Mouse (Mus musculus) megakaryocyte progenitor cell, adult 5-6 weeks (primary cell): ENCODE measurements at regions not wholly inside any gene's neighbourhood (a gene's known extent, or its start where the extent isn't known, plus 50 kb on each side); places are given as distances from the start of the nearest gene placed in this dataset.
"Not testable (repeated sequence)": the region's sequence is repeated elsewhere in the genome, so short reads cannot be mapped to it uniquely, and the experiment has no call there.

ENCODE experiments used
- ATAC-seq: replicated peaks from 2 replicates; pipeline ENCODE4 v1.8.0; 2016; ENCODE audit warnings: mild to moderate bottlenecking, moderate TSS enrichment, inconsistent platforms; ENCODE audit not compliant: poor library complexity

DNA sequence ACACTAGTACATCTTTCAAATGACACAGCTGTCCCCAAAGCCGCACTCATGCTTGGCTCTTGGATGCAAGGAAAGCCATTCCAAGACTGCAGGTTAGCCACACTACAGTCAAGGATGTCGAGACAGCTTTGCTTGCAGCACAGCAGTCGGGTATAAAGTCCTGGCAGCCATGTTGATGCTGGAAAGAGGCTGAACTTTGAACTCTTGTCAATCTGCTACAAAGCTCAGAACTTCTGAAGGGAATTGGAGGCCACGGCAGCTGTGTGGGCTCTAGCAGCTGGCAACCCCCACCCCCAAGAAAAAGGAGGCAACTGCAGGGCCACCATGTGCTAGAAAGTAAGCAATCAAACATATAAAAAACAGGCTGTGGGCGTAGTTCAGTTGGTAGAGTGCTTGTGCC is 90.0 kb upstream of the Zcchc2 start:
- no peak for ATAC-seq

DNA sequence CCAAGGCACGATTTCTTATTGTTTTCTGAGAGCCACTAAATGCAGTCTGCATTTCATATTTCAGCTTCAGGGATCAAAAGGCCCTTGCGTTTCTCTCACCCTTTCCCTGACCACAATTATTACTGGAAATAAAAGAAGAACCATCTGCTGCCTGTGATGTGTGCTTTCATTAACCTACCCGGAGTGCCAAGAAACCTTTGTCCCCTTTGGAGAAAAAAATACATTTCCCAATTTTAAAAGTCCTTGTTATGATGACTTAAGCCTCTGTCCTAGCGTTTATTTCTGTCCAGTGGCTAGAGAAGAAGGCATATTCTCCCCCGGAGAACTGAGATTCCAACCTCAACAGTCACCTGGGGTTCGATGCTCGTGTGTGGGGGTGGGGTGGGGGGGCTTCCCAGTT is 89.3 kb upstream of the Zcchc2 start:
- ATAC-seq = no peak

DNA sequence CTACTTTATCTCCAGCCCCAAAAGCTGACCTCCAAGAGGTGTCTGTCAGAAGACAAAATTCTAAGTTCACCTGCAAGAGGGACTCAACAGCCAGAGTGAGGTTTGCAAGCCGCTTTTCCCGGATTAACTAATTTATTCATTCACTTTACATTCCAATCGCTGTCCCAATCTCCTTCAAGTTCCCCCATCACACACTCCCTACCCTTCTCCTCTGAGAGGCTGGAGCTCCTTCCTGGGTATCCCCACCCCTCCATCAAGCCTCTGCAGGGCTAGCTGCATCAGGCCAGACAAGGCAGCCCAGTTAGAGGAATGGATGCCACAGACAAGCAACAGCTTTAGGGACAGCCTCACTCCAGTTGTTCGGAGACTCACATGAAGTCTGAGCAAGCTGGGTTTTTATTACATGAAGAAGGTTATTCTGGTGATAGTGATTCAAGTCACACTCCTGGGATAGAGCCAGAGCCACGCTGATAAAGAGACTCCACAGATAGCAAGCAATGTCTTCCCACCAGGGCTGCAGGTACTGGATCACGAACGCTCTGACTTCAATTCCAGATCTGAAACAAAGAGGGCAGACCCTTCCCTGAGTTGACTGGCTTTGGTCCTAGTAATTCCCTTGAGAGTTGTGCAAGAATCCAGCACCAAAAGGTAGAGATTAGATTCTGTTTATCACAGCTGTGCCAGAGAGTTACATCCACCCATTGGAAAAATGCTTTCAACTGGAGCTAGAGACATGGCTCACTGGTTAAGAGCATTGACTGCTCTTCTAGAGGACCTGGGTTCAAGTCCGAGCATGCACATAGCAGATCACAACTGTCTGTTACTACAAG is 86.7 kb upstream of the Zcchc2 start:
- no peak for ATAC-seq

DNA sequence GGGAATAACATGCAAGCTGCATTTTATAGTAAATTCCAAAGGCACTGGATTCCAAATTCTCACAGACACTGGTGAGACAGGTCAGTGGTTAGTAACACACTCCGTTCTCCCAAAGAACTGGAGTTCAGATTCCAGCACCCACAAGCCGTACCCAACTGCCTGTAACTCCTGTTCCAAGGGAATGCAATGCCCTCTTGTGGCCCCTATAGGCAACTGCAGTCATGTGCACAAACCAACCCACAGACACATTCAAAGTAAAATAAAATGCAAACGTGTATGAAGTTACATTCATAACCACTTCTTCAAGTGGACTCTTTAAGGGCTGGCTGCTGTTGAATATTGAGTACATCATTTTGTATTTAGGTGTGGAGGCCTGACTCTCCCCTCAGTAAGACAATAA is 85.5 kb upstream of the Zcchc2 start:
- ATAC-seq = peak; percentile 51; the same call in 1 of the 2 replicates

DNA sequence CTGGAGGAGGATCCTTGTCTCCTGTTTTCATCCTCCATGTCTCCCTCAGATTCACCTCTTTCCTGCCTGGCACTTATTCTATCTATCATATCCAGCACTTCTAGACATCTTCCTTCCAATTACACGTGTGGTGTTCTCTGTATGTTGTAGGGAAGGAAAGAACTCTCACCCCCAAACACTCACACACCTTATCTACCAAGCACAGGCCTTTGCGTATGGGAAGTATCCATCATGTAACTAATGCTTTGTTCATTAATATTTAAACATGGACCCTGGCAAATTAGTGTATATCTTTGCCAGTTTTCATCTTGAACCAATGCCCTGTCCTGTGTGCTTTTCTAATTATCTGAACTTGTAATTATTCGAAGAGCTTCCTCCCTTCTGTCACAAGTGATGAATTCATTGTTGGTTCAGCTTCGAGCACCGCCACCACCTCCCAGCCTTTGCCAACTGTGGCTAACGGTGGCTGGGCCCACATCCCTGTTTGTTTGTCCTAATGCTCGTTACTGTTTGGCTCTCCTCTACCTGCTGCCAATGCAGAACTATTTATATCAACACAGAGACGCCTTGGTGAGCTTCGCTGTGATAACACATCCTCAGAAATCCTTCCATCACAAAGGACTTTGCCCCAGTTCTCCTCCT is 84.3 kb upstream of the Zcchc2 start:
- ATAC-seq = 0 out of 2 replicates have a peak, but pooled peaks have one; percentile 13

DNA sequence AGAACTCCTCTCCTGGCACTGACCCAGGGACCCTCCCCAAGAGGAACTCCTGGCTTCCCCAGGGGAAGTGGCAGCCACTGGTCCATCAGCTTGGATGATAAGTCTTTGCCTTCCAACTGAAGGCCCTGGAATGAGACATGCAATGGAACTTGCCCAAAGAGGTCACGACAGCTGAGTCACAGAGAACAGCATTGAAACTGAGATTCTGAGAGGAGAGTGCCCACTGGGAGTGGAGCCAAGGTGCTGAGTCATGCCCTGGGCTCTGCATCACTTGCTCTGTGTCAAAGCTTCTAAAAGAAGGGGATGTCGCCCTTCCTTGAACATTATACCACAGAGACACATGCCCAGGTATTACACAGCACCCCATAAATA is 83.8 kb upstream of the Zcchc2 start:
- peak; percentile 76 for ATAC-seq

DNA sequence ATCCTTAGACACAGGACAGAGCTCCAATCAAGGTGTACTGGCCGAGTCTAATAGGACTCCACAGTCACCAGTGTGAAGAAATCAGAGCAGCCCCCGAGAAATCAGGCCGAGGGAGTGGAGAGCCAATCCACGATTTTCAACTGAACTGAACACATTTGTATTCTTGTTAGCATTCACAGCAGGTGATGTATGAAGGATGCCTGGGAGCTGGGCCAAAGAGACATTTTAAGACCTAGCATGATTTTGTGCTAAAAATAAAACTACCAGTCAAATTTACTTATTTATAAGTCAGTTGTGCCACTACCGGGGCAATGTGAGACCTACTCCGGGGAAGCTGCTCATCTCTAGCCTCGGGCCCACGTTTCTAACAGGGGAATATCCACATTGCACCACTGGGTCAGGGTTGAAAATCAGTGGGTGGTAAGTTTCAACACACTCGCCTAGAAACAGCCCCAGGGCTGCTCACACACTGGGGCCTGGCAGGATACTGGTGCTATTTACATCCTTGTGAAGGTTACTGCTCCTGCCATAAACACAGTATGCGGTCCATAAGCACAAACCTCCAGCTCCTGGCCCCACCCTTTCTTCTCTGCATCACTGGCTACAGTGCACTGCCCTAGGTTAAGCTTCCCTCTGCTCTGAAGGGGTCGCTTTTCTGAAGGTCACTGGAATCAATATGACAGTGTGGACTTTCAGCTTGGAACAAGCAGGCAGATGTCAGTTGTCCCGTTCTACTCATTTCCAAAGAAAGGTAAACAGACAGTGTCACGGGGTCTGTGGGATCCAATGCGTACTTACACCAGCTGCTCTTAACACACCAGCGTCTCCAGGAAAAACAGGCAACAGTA is 82.0 kb upstream of the Zcchc2 start:
- no peak for ATAC-seq

DNA sequence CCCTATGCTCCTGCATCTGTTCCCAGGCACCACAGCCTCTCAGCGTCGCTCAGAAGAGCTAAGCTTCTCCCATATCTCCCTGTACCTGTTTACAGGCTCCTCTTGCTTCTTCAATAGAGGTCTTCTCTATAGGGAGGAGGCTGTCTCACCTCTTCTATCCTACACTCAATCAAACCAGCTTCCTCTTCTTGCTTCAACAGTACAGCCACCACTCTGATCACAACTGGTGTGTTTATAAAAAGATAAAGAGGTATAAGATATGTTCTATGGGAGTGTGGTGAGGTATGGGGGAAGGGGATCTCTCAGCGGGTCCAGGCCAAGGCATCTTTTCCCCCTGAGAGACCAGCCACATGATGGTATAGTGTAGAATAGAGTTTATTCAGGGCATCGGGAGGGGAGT is 81.1 kb upstream of the Zcchc2 start:
- ATAC-seq = no peak

DNA sequence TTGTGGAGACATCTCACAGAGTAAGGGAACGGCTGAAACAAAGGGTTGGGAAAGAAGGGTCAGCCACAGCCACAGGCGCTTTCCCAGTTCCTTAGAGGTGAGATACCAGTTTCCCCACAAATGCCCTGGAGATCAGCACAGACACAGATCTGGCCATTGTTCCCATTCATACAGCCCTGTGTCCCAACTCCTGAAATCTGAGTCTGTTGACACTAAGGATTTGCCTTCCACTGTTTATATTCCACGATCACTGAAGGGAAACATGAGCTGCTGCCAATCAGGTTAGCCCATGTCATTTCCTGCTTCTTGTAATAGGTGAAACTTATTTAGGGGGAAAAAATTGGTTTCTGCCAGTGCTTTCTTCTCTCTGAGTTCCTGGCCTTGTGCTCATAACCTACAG is 78.5 kb upstream of the Zcchc2 start:
- ATAC-seq = no peak

DNA sequence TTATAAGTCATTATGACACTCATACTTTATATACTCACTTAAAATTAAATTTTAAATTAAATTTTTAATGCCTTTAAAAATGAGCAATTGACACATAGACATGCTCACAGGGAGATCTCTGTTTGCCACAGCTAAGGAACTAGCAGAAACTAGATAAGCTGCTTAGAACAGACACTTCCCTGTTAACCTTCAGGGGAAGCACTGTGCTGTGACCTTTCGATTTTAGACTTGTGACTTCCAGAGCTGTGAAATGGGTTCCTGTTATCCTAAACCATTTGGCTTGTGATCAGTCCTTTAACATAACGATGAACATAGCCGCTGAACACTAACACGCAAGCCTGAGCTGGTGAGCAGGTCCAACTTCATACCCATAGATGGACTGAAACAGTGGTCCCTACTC is 68.4 kb upstream of the Zcchc2 start:
- no peak for ATAC-seq

DNA sequence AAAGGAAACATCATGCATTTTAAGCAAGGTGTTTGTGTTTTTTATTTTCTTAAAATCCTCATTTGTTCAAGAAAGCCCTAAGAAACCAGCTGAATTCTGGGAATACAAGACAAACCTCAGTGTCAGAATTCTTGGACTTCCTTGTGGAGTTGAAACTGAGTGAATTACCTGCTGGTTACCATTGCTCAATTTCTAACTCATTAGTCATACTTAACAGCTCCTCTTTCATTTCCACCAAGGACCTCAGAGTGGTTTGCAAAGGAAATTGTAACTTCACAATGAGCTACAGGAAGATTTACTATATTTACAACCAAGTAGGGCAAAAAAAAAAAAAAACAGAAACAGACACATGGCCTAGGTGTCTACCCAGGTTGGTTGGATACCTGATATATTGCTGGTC is 67.6 kb upstream of the Zcchc2 start:
- ATAC-seq = 0 out of 2 replicates have a peak, but pooled peaks have one; percentile 17

DNA sequence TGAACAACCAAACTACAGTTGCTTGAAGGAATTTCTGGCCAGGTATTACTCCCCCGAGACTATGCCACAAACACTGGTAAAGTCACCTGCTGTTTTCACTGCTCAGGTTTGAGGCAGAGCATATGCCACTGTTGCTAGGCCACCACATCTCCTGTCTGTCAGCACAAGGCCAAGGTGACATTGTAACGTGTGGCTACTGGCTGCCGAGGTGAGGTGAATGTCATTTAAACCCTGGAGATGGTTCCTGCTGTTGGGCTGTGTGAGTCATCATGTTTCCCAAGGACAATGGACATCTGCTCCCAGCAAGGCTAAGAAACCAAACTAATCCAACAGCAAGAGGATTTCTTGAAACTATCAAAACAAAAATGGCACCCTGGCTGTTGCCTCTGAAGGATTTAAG is 67.2 kb upstream of the Zcchc2 start:
- no peak for ATAC-seq

DNA sequence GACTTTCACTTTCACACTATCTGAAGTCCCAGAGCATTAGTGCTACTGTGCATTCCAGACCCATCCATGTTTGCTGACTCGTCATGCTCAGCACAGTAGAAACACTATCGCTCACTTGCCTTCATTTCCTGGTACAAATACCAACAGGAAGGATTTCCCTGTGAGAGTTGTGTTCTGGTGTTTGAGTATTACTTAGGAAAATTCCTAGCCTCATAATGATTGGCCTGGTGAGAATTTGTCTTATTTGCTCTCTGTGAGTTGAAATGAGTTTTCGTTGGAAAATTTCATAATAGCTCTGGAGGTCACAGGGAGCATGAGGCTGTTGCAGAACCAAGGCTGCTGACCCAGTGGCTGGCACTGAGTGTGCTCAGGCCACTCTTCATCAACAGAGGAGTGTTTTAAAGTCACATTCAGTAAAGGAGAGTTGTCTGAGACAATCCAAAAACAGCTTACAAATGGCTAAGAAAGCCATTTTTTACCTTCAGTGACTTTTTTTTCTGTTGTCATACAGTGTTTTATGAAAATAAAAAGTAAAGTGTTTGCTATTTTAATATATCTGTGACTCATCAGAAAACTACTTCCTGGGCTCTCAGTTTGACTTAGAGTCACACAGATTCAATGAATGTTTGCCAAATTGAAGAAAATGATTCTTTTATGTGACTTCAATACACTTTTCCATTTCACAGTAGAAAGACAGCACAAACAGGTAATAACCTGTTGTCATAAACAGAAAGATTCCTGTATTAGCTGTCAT is 64.4 kb upstream of the Zcchc2 start:
- ATAC-seq = peak; percentile 45

DNA sequence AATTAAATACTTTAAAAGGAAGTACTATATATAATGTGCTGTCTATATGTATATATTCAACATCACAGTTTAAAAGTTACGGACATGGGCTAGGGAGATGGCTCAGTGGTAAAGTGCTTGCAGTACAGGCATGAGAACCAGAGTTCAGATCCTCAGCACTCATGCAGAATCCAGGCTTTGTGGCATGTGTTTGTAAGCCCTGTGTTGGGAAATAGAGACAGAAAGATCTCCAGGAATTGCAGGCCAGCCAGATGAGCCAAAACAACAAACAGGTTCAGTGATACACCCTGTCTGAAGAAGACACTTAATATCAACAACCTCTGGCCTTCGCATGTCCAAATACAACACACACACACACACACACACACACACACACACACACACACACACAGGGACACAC is 63.3 kb upstream of the Zcchc2 start:
- ATAC-seq = no peak

DNA sequence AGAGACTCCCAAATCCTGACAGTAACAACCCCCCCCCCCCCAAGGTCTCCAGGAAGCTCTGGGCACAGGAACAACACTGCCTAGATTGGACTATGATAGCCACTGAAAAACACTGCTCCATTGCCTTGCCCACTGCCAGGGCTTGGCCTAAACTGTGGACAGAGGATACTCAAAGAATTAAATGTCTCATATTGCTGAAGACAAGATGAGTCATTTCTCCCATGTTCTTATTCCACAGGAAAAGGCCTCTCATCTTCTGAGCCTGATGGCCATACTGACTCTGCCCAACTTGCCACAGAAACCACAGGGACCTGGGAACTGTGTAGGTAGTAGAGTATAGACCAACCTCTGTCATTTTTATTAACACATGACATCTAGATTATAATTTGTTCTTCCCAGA is 59.4 kb upstream of the Zcchc2 start:
- no peak for ATAC-seq

DNA sequence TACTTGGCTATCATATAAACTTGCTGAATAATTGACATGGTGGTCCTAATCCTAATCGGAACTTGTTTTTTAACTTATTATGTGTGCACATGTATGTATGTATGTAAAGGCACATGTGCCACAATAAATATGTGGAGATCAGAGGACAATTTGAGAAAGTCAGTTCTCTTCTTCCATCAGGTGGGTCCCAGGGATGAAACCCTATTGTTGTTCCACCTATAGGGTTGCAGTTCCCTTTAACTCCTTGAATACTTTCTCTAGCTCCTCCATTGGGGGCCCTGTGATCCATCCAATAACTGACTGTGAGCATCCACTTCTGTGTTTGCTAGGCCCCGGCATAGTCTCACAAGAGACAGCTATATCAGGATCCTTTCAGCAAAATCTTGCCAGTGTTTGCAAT is 56.0 kb upstream of the Zcchc2 start:
- ATAC-seq = not testable (repeated sequence)
